Mouse (Mus musculus): Measurements from ENCODE around the gene Smyd3. TPM values are rescaled to one million over a fixed set of nuclear protein-coding genes. Genes with fewer than 3 reads are reported as not detected.

Gene Smyd3
- polyA plus RNA-seq, 1 experiment, result 9.6 TPM

DNA sequence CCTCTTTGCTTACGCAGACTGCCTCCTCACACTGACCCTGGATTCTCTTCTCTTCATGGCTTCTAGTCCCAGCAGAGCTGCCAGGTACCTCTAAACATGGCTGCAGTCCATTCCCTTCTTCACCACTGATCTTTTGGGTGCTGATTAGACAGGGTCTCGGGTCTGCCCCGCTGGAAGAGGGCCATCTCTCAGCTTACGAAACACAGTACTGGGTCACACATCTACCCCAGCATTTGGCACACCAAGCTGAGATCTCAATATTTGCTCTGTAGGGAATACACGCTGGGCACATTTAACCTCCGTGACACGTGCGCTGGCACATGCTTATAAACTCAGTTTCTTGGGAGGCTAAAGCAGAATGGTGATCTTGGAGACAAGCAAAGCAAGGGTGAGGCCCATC is 413.4 kb downstream of the Smyd3 start:
- 98% methylated on average over 8 of the region's 8 CpGs for WGBS
- Histone ChIP-seq H3K27me3 (ENCODE audit: control insufficient read depth, insufficient read depth, low read length) (no peaks in the 10 kb centered on the region), H3K36me3 (ENCODE audit: control insufficient read depth, insufficient read depth, low read length) (no peaks in the 10 kb centered on the region), H3K27ac (ENCODE audit: control insufficient read depth, insufficient read depth, low read length) (no peak overlapping the region), H3K4me3 (ENCODE audit: control insufficient read depth, insufficient read depth, low read length) (no peak overlapping the region), H3K4me1 (replicated peaks; ENCODE audit: control insufficient read depth, insufficient read depth, low read length) (no peaks in the 10 kb centered on the region)
- no peak for TF ChIP-seq POLR2A (IDR thresholded peaks at IDR 0.05; ENCODE audit: control insufficient read depth, extremely low read depth, insufficient read depth, low read length, poor library complexity)
- no peak for DNase-seq

DNA sequence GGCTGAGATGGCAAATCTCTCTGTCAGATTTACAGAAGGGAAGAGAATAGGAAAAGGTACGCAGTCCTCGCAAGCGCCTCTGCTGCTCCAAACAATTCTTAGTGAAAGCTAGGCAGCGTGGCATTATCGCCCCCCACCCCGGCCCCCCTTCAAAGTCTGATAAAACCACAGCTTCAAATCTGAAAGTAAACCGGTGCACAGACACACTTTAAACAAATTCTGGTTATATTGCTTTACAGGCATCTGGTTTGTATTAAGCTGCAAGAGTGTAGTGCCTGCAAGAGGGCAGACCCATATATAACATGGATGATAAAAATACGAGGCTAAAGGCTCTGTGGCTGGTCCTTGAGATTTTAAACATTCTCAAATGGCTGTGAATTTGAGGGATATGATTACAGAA is 420.8 kb downstream of the Smyd3 start:
- no peak for DNase-seq
- TF ChIP-seq CTCF (IDR thresholded peaks at IDR 0.05; ENCODE audit: borderline replicate concordance, control insufficient read depth, extremely low read depth, insufficient read depth, low read length, poor library complexity) (no peak), POLR2A (IDR thresholded peaks at IDR 0.05; ENCODE audit: control insufficient read depth, extremely low read depth, insufficient read depth, low read length, poor library complexity) (no peak)
- no peaks in the 10 kb centered on the region for H3K36me3 ChIP-seq (ENCODE audit: control insufficient read depth, insufficient read depth, low read length)
- H3K27me3 ChIP-seq (ENCODE audit: control insufficient read depth, insufficient read depth, low read length), result no peaks in the 10 kb centered on the region
- H3K4me1 ChIP-seq (replicated peaks; ENCODE audit: control insufficient read depth, insufficient read depth, low read length), result no peaks in the 10 kb centered on the region
- no peak overlapping the region for H3K27ac ChIP-seq (ENCODE audit: control insufficient read depth, insufficient read depth, low read length)
- no peak overlapping the region for H3K4me3 ChIP-seq (ENCODE audit: control insufficient read depth, insufficient read depth, low read length)
- 54% methylated on average over 8 of the region's 8 CpGs for WGBS

DNA sequence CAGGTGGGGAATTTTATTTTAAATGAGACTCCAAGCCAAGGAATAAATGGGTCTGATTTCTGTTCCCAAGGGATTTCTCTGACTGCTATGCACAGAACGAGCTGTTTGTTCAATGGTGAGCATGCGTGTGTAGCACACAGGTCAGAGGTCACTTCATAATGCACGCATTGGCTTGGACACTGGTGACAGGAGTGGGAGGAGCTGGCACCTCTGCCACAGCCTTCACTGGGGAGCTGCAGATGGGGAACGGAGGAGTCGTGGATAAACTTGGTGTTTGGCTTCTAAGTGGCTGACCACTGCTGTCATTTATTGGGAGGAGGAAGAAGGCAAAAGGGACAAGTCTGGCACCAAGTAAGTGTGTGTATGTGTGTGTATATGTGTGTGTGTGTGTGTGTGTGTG is 421.5 kb downstream of the Smyd3 start:
- Histone ChIP-seq H3K36me3 (ENCODE audit: control insufficient read depth, insufficient read depth, low read length) (no peaks in the 10 kb centered on the region), H3K4me1 (replicated peaks; ENCODE audit: control insufficient read depth, insufficient read depth, low read length) (no peaks in the 10 kb centered on the region), H3K27ac (ENCODE audit: control insufficient read depth, insufficient read depth, low read length) (no peak overlapping the region), H3K27me3 (ENCODE audit: control insufficient read depth, insufficient read depth, low read length) (no peaks in the 10 kb centered on the region), H3K4me3 (ENCODE audit: control insufficient read depth, insufficient read depth, low read length) (no peak overlapping the region)
- WGBS, result 96% methylated on average over 5 of the region's 5 CpGs
- no peak for DNase-seq
- TF ChIP-seq CTCF (IDR thresholded peaks at IDR 0.05; ENCODE audit: borderline replicate concordance, control insufficient read depth, extremely low read depth, insufficient read depth, low read length, poor library complexity) (no peak), POLR2A (IDR thresholded peaks at IDR 0.05; ENCODE audit: control insufficient read depth, extremely low read depth, insufficient read depth, low read length, poor library complexity) (no peak)

DNA sequence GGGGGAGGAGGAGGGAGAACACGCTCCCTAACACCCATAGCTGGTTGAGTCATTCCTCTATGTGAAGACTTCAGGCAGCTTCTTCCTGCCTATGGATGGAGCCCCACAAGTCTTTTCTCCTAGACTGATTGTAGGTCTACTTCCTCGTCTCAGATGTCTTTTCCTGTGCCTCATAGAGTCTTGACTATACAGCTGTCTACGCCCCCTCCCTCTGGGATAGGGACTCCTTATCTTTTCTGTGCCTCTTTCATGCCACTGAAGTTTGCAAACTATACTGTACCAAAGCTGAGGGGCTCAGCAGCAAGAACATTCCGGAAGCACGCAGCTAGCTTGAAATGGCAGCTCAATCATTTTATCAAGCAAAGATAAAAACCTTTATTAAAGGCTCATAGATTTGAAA is 428.7 kb downstream of the Smyd3 start:
- H3K36me3 ChIP-seq (ENCODE audit: control insufficient read depth, insufficient read depth, low read length), result no peaks in the 10 kb centered on the region
- no peak overlapping the region for H3K4me3 ChIP-seq (ENCODE audit: control insufficient read depth, insufficient read depth, low read length)
- no peaks in the 10 kb centered on the region for H3K27me3 ChIP-seq (ENCODE audit: control insufficient read depth, insufficient read depth, low read length)
- no peak for TF ChIP-seq CTCF (IDR thresholded peaks at IDR 0.05; ENCODE audit: borderline replicate concordance, control insufficient read depth, extremely low read depth, insufficient read depth, low read length, poor library complexity)
- TF ChIP-seq POLR2A (IDR thresholded peaks at IDR 0.05; ENCODE audit: control insufficient read depth, extremely low read depth, insufficient read depth, low read length, poor library complexity), result no peak
- DNase-seq, result no peak
- 86% methylated on average over 5 of the region's 5 CpGs for WGBS
- no peak overlapping the region for H3K27ac ChIP-seq (ENCODE audit: control insufficient read depth, insufficient read depth, low read length)
- H3K4me1 ChIP-seq (replicated peaks; ENCODE audit: control insufficient read depth, insufficient read depth, low read length), result no peaks in the 10 kb centered on the region

DNA sequence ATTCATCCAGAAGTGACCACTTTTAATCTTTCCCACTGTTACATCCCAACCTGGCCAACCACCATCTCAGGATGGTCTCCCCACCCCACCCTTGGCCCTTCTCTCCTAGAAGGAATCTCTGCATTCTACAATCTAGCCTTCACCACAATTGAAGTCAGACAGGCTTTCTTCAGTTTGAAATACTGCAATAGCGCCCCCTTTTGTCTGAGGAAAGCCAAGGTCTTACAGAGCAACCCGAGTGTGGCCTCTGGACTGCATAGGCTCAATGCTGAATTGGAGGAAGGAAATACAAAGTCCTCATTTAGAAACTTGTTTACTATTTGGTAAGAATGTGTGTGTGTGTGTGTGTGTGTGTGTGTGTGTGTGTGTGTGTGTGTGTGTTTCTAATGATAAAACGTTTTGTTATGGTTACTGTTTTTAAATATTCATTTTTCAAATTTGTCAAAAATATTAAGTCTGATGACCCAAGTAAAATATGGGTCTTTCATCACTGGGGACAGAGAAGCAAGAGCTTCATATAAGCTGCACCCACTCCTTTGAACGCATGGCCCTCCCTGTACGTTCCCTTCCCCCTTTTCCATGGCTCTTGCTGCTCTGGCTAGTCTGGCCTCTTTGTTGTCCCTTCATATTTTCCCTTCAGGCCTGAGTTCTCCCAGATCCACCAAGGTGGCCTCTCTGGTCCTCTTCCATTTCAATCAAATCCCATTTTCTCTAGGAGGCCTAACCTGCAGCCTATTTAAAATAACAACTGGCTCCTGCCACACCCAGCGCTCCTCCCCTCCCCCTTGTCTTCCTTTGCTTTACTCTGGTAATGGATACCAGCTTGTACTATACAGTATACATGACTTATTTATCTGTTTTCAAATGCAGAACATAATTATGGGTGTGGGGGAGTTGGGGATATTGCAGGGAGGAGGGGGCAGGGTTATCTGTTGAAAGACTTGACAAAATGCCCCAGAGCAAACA is 430.5 kb downstream of the Smyd3 start:
- DNase-seq, result no peak
- no peaks in the 10 kb centered on the region for H3K27me3 ChIP-seq (ENCODE audit: control insufficient read depth, insufficient read depth, low read length)
- H3K4me3 ChIP-seq (ENCODE audit: control insufficient read depth, insufficient read depth, low read length), result no peak overlapping the region
- H3K4me1 ChIP-seq (replicated peaks; ENCODE audit: control insufficient read depth, insufficient read depth, low read length), result no peaks in the 10 kb centered on the region
- WGBS, result 77% methylated on average over 6 of the region's 6 CpGs
- H3K36me3 ChIP-seq (ENCODE audit: control insufficient read depth, insufficient read depth, low read length), result no peaks in the 10 kb centered on the region
- no peak for TF ChIP-seq CTCF (IDR thresholded peaks at IDR 0.05; ENCODE audit: borderline replicate concordance, control insufficient read depth, extremely low read depth, insufficient read depth, low read length, poor library complexity)
- no peak for TF ChIP-seq POLR2A (IDR thresholded peaks at IDR 0.05; ENCODE audit: control insufficient read depth, extremely low read depth, insufficient read depth, low read length, poor library complexity)
- H3K27ac ChIP-seq (ENCODE audit: control insufficient read depth, insufficient read depth, low read length), result no peak overlapping the region

DNA sequence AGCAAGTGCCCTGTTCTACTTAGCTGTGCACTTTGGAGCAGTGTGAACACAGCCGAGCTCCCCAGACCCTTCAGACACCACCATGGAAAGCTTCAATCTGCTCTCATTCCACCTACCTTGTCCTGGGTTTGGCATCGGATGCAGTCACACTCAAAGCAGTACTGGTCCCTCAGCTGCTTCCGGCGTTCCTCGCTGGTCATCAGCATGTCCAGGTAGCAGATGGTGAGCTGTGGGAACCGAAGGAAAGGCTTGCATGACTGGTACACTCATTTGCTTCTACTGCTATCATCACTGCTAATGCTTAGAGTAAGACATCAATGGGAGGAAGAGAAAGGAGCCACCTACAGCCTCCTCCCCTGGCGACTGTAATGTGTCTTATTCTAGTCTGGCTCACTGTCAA is 431.6 kb downstream of the Smyd3 start:
- H3K27ac ChIP-seq (ENCODE audit: control insufficient read depth, insufficient read depth, low read length), result no peak overlapping the region
- H3K4me3 ChIP-seq (ENCODE audit: control insufficient read depth, insufficient read depth, low read length), result no peak overlapping the region
- 97% methylated on average over 7 of the region's 7 CpGs for WGBS
- no peaks in the 10 kb centered on the region for H3K27me3 ChIP-seq (ENCODE audit: control insufficient read depth, insufficient read depth, low read length)
- H3K36me3 ChIP-seq (ENCODE audit: control insufficient read depth, insufficient read depth, low read length), result no peaks in the 10 kb centered on the region
- DNase-seq, result no peak
- TF ChIP-seq POLR2A (IDR thresholded peaks at IDR 0.05; ENCODE audit: control insufficient read depth, extremely low read depth, insufficient read depth, low read length, poor library complexity) (no peak), CTCF (IDR thresholded peaks at IDR 0.05; ENCODE audit: borderline replicate concordance, control insufficient read depth, extremely low read depth, insufficient read depth, low read length, poor library complexity) (no peak)
- no peaks in the 10 kb centered on the region for H3K4me1 ChIP-seq (replicated peaks; ENCODE audit: control insufficient read depth, insufficient read depth, low read length)

All from thymus, adult 2 months (tissue).